Mouse (Mus musculus): ENCODE measurements around the gene Cdc27.

Gene Cdc27

GRCm38 (mm10) chr11:104550406-104550974 is at the start of gene Cdc27, which contains the start of gene Myl4:
Cdc27 (minus strand) TSS chr11:104550620.
Myl4 (plus strand) TSS chr11:104550663.
- peak; percentile 100 for DNase-seq

- DNase-seq, result peak; percentile 41 to 58
Observed at GRCm38 (mm10) chr11:104599265-104599945, 49.0 kb upstream of the Cdc27 start.

- DNase-seq, result no peak
Observed at GRCm38 (mm10) chr11:104596365-104596764, 45.9 kb upstream of the Cdc27 start.

GRCm38 (mm10) chr11:104592066-104592835 is 41.8 kb upstream of the Cdc27 start:
- no peak for DNase-seq

- DNase-seq, result peak; percentile 93
Observed at GRCm38 (mm10) chr11:104590148-104590547, 39.7 kb upstream of the Cdc27 start.

- no peak for DNase-seq
Observed at GRCm38 (mm10) chr11:104589570-104589969, 39.1 kb upstream of the Cdc27 start.

GRCm38 (mm10) chr11:104588513-104588912 is 38.1 kb upstream of the Cdc27 start:
- DNase-seq, result no peak

- no peak for DNase-seq
Observed at GRCm38 (mm10) chr11:104587904-104588303, 37.5 kb upstream of the Cdc27 start.

GRCm38 (mm10) chr11:104585495-104585894 is 35.1 kb upstream of the Cdc27 start:
- no peak for DNase-seq

- no peak for DNase-seq
Observed at GRCm38 (mm10) chr11:104582630-104583364, 32.4 kb upstream of the Cdc27 start.

- DNase-seq, result no peak
Observed at GRCm38 (mm10) chr11:104582308-104582606, 31.8 kb upstream of the Cdc27 start.

GRCm38 (mm10) chr11:104581446-104582307 is 31.3 kb upstream of the Cdc27 start:
- DNase-seq, result no peak

- no peak for DNase-seq
Observed at GRCm38 (mm10) chr11:104580606-104581005, 30.2 kb upstream of the Cdc27 start.

- no peak for DNase-seq
Observed at GRCm38 (mm10) chr11:104580091-104580490, 29.7 kb upstream of the Cdc27 start.

- DNase-seq, result no peak
Observed at GRCm38 (mm10) chr11:104579575-104579974, 29.2 kb upstream of the Cdc27 start.

- no peak for DNase-seq
Observed at GRCm38 (mm10) chr11:104579084-104579483, 28.7 kb upstream of the Cdc27 start.

- DNase-seq, result no peak
Observed at GRCm38 (mm10) chr11:104578074-104578473, 27.7 kb upstream of the Cdc27 start.

GRCm38 (mm10) chr11:104576772-104577612 is 26.6 kb upstream of the Cdc27 start:
- no peak for DNase-seq

- DNase-seq, result peak; percentile 38 to 39
Observed at GRCm38 (mm10) chr11:104572566-104572965, 22.1 kb upstream of the Cdc27 start.

- no peak for DNase-seq
Observed at GRCm38 (mm10) chr11:104572091-104572490, 21.7 kb upstream of the Cdc27 start.

GRCm38 (mm10) chr11:104571373-104571772 is 21.0 kb upstream of the Cdc27 start:
- peak; percentile 74 to 78 for DNase-seq

Measured in cerebellum, postnatal 14 days (tissue).